Mouse (Mus musculus): ENCODE results near the gene Tmc3. TPM values are rescaled to one million over a fixed set of nuclear protein-coding genes. Genes with fewer than 3 reads are reported as not detected.

The Tmc3 gene
- total RNA-seq, 1 experiment from 2014 or later, result 0.35 TPM

GRCm38 (mm10) chr7:83632682-83633120, 48.0 kb downstream of the Tmc3 start:
- no peak for ATAC-seq (ENCODE audit: extremely low read depth, insufficient number of reproducible peaks, low FRiP score, poor library complexity, severe bottlenecking)

- ATAC-seq (ENCODE audit: extremely low read depth, insufficient number of reproducible peaks, low FRiP score, poor library complexity, severe bottlenecking), result no peak
Measured at GRCm38 (mm10) chr7:83633856-83634255, 49.1 kb downstream of the Tmc3 start.

GRCm38 (mm10) chr7:83635726-83636125, 51.0 kb downstream of the Tmc3 start:
- no peak for ATAC-seq (ENCODE audit: extremely low read depth, insufficient number of reproducible peaks, low FRiP score, poor library complexity, severe bottlenecking)

- ATAC-seq (ENCODE audit: extremely low read depth, insufficient number of reproducible peaks, low FRiP score, poor library complexity, severe bottlenecking), result no peak
Measured at GRCm38 (mm10) chr7:83636425-83636824, 51.7 kb downstream of the Tmc3 start.

GRCm38 (mm10) chr7:83637781-83638583, 53.3 kb downstream of the Tmc3 start:
- ATAC-seq (ENCODE audit: extremely low read depth, insufficient number of reproducible peaks, low FRiP score, poor library complexity, severe bottlenecking), result no peak

- ATAC-seq (ENCODE audit: extremely low read depth, insufficient number of reproducible peaks, low FRiP score, poor library complexity, severe bottlenecking), result peak; percentile 84
Measured at GRCm38 (mm10) chr7:83639084-83639483, 54.4 kb downstream of the Tmc3 start.

GRCm38 (mm10) chr7:83640581-83640980, 55.9 kb downstream of the Tmc3 start:
- ATAC-seq (ENCODE audit: extremely low read depth, insufficient number of reproducible peaks, low FRiP score, poor library complexity, severe bottlenecking), result no peak

GRCm38 (mm10) chr7:83641163-83641562, 56.4 kb downstream of the Tmc3 start:
- no peak for ATAC-seq (ENCODE audit: extremely low read depth, insufficient number of reproducible peaks, low FRiP score, poor library complexity, severe bottlenecking)

GRCm38 (mm10) chr7:83643581-83643980, 58.9 kb downstream of the Tmc3 start:
- ATAC-seq (ENCODE audit: extremely low read depth, insufficient number of reproducible peaks, low FRiP score, poor library complexity, severe bottlenecking), result no peak

- no peak for ATAC-seq (ENCODE audit: extremely low read depth, insufficient number of reproducible peaks, low FRiP score, poor library complexity, severe bottlenecking)
Measured at GRCm38 (mm10) chr7:83644761-83645160, 60.0 kb downstream of the Tmc3 start.

- peak; percentile 88 for ATAC-seq (ENCODE audit: extremely low read depth, insufficient number of reproducible peaks, low FRiP score, poor library complexity, severe bottlenecking)
Measured at GRCm38 (mm10) chr7:83645476-83645875, 60.7 kb downstream of the Tmc3 start.

GRCm38 (mm10) chr7:83648807-83649206, 64.1 kb downstream of the Tmc3 start:
- ATAC-seq (ENCODE audit: extremely low read depth, insufficient number of reproducible peaks, low FRiP score, poor library complexity, severe bottlenecking), result no peak

GRCm38 (mm10) chr7:83650638-83651037, 65.9 kb downstream of the Tmc3 start:
- peak; percentile 54 for ATAC-seq (ENCODE audit: extremely low read depth, insufficient number of reproducible peaks, low FRiP score, poor library complexity, severe bottlenecking)

- no peak for ATAC-seq (ENCODE audit: extremely low read depth, insufficient number of reproducible peaks, low FRiP score, poor library complexity, severe bottlenecking)
Measured at GRCm38 (mm10) chr7:83652498-83652897, 67.8 kb downstream of the Tmc3 start.

- ATAC-seq (ENCODE audit: extremely low read depth, insufficient number of reproducible peaks, low FRiP score, poor library complexity, severe bottlenecking), result no peak
Measured at GRCm38 (mm10) chr7:83653605-83654051, 68.9 kb downstream of the Tmc3 start.

GRCm38 (mm10) chr7:83654196-83654595, 69.5 kb downstream of the Tmc3 start:
- ATAC-seq (ENCODE audit: extremely low read depth, insufficient number of reproducible peaks, low FRiP score, poor library complexity, severe bottlenecking), result no peak

GRCm38 (mm10) chr7:83654938-83655630, 70.4 kb downstream of the Tmc3 start:
- peak; percentile 57 for ATAC-seq (ENCODE audit: extremely low read depth, insufficient number of reproducible peaks, low FRiP score, poor library complexity, severe bottlenecking)

GRCm38 (mm10) chr7:83658716-83659115, 74.0 kb downstream of the Tmc3 start:
- ATAC-seq (ENCODE audit: extremely low read depth, insufficient number of reproducible peaks, low FRiP score, poor library complexity, severe bottlenecking), result peak; percentile 15; the same call in 1 of the 2 replicates

GRCm38 (mm10) chr7:83659159-83660065, 74.7 kb downstream of the Tmc3 start:
- ATAC-seq (ENCODE audit: extremely low read depth, insufficient number of reproducible peaks, low FRiP score, poor library complexity, severe bottlenecking), result peak; percentile 71
